Mouse (Mus musculus) lung, postnatal 25 days (tissue): ENCODE results near the gene Il12rb1.
A peak's percentile ranks its signal among the peaks of the same experiment; 100 is the strongest.

ENCODE experiments used
- DNase-seq: peaks from one replicate; pipeline ENCODE4 v3.0.0; 2022; ENCODE audit warnings: low spot score

Il12rb1 gene

GRCm38 (mm10) chr8:70774740-70775139, 33.5 kb upstream of the Il12rb1 start:
- no peak for DNase-seq

GRCm38 (mm10) chr8:70775227-70775626, 33.0 kb upstream of the Il12rb1 start:
- no peak for DNase-seq

- no peak for DNase-seq
Measured at GRCm38 (mm10) chr8:70775851-70776495, 32.3 kb upstream of the Il12rb1 start.

GRCm38 (mm10) chr8:70776496-70777444, 31.5 kb upstream of the Il12rb1 start, which contains the start of gene Pik3r2:
TSS of gene Pik3r2 (minus strand) at chr8:70776713.
- peak; percentile 97 for DNase-seq

GRCm38 (mm10) chr8:70780093-70780492, 28.2 kb upstream of the Il12rb1 start:
- DNase-seq: no peak

- no peak for DNase-seq
Measured at GRCm38 (mm10) chr8:70786291-70787050, 21.8 kb upstream of the Il12rb1 start.

GRCm38 (mm10) chr8:70787051-70787445, 21.2 kb upstream of the Il12rb1 start:
- no peak for DNase-seq

GRCm38 (mm10) chr8:70787941-70788667, 20.1 kb upstream of the Il12rb1 start:
- no peak for DNase-seq

GRCm38 (mm10) chr8:70789046-70789445, 19.2 kb upstream of the Il12rb1 start:
- no peak for DNase-seq

- DNase-seq: no peak
Measured at GRCm38 (mm10) chr8:70790846-70791245, 17.4 kb upstream of the Il12rb1 start.

GRCm38 (mm10) chr8:70791294-70791701, 17.0 kb upstream of the Il12rb1 start:
- no peak for DNase-seq

- DNase-seq: peak; percentile 97
Measured at GRCm38 (mm10) chr8:70791975-70792691, 16.1 kb upstream of the Il12rb1 start.

GRCm38 (mm10) chr8:70792700-70793099, 15.5 kb upstream of the Il12rb1 start:
- DNase-seq: peak; percentile 90

GRCm38 (mm10) chr8:70794215-70794614, 14.0 kb upstream of the Il12rb1 start:
- no peak for DNase-seq

- no peak for DNase-seq
Measured at GRCm38 (mm10) chr8:70795370-70795769, 12.9 kb upstream of the Il12rb1 start.

GRCm38 (mm10) chr8:70796403-70797080, 11.7 kb upstream of the Il12rb1 start:
- no peak for DNase-seq

- DNase-seq: peak; percentile 92
Measured at GRCm38 (mm10) chr8:70797081-70798070, 10.9 kb upstream of the Il12rb1 start.

GRCm38 (mm10) chr8:70798281-70798680, 10.0 kb upstream of the Il12rb1 start:
- peak; percentile 48 for DNase-seq

- DNase-seq: no peak
Measured at GRCm38 (mm10) chr8:70800648-70801047, 7.6 kb upstream of the Il12rb1 start.
